Mouse (Mus musculus): ENCODE measurements around the gene Ifna11. TPM values are rescaled to one million over a fixed set of nuclear protein-coding genes. Genes with fewer than 3 reads are reported as not detected.

The Ifna11 gene
- polyA plus RNA-seq, 1 experiment: not detected

GRCm38 (mm10) chr4:88841438-88841911 is 21.7 kb downstream of the Ifna11 start, which contains the start of gene Ifna4:
Gene Ifna4 (plus strand): TSS chr4:88841861.
- no peak within 1 kb of the TSS for H3K4me3 ChIP-seq (replicated peaks; ENCODE audit: control insufficient read depth, low read depth, low read length)
- WGBS: 69% methylated on average over 2 of the region's 2 CpGs
- no peak within 1 kb of the TSS for H3K27ac ChIP-seq (ENCODE audit: control insufficient read depth, insufficient read depth, low read depth, low read length, poor library complexity)
- H3K4me1 ChIP-seq (ENCODE audit: control insufficient read depth, insufficient read depth, low read length): no peaks in the 10 kb centered on the region
- no peak for TF ChIP-seq CTCF (IDR thresholded peaks at IDR 0.05; ENCODE audit: control insufficient read depth, insufficient read depth, low read length)
- no peak for TF ChIP-seq POLR2A (IDR thresholded peaks at IDR 0.05; ENCODE audit: borderline replicate concordance, control insufficient read depth, low read depth, low read length)

- Histone ChIP-seq H3K27ac (ENCODE audit: control insufficient read depth, insufficient read depth, low read depth, low read length, poor library complexity) (no peak overlapping the region), H3K4me1 (ENCODE audit: control insufficient read depth, insufficient read depth, low read length) (no peaks in the 10 kb centered on the region), H3K4me3 (replicated peaks; ENCODE audit: control insufficient read depth, low read depth, low read length) (no peak overlapping the region)
- 30% methylated on average over 2 of the region's 2 CpGs for WGBS
- TF ChIP-seq CTCF (IDR thresholded peaks at IDR 0.05; ENCODE audit: control insufficient read depth, insufficient read depth, low read length) (no peak), POLR2A (IDR thresholded peaks at IDR 0.05; ENCODE audit: borderline replicate concordance, control insufficient read depth, low read depth, low read length) (no peak)
These were observed 25.6 kb downstream of the Ifna11 start for GRCm38 (mm10) chr4:88845334-88845733.

- 3% methylated on average over 1 of the region's 1 CpGs for WGBS
- H3K4me3 ChIP-seq (replicated peaks; ENCODE audit: control insufficient read depth, low read depth, low read length): no peak within 1 kb of the TSS
- H3K4me1 ChIP-seq (ENCODE audit: control insufficient read depth, insufficient read depth, low read length): no peaks in the 10 kb centered on the region
- no peak for TF ChIP-seq CTCF (IDR thresholded peaks at IDR 0.05; ENCODE audit: control insufficient read depth, insufficient read depth, low read length)
- TF ChIP-seq POLR2A (IDR thresholded peaks at IDR 0.05; ENCODE audit: borderline replicate concordance, control insufficient read depth, low read depth, low read length): no peak
- H3K27ac ChIP-seq (ENCODE audit: control insufficient read depth, insufficient read depth, low read depth, low read length, poor library complexity): no peak within 1 kb of the TSS
These were observed 29.9 kb downstream of the Ifna11 start, which contains the start of gene Ifna1 for GRCm38 (mm10) chr4:88849698-88850097. Gene Ifna1 (plus strand): TSS chr4:88850087.

GRCm38 (mm10) chr4:88851026-88851763 is 31.4 kb downstream of the Ifna11 start:
- 85% methylated on average over 4 of the region's 4 CpGs for WGBS
- H3K4me3 ChIP-seq (replicated peaks; ENCODE audit: control insufficient read depth, low read depth, low read length): no peak overlapping the region
- TF ChIP-seq POLR2A (IDR thresholded peaks at IDR 0.05; ENCODE audit: borderline replicate concordance, control insufficient read depth, low read depth, low read length) (no peak), CTCF (IDR thresholded peaks at IDR 0.05; ENCODE audit: control insufficient read depth, insufficient read depth, low read length) (no peak)
- H3K4me1 ChIP-seq (ENCODE audit: control insufficient read depth, insufficient read depth, low read length): no peaks in the 10 kb centered on the region
- no peak overlapping the region for H3K27ac ChIP-seq (ENCODE audit: control insufficient read depth, insufficient read depth, low read depth, low read length, poor library complexity)

- H3K4me3 ChIP-seq (replicated peaks; ENCODE audit: control insufficient read depth, low read depth, low read length): no peak overlapping the region
- TF ChIP-seq CTCF (IDR thresholded peaks at IDR 0.05; ENCODE audit: control insufficient read depth, insufficient read depth, low read length) (no peak), POLR2A (IDR thresholded peaks at IDR 0.05; ENCODE audit: borderline replicate concordance, control insufficient read depth, low read depth, low read length) (no peak)
- no peaks in the 10 kb centered on the region; the same call in 1 of the 2 replicates for H3K4me1 ChIP-seq (ENCODE audit: control insufficient read depth, insufficient read depth, low read length)
- no peak overlapping the region for H3K27ac ChIP-seq (ENCODE audit: control insufficient read depth, insufficient read depth, low read depth, low read length, poor library complexity)
These were observed 39.5 kb downstream of the Ifna11 start for GRCm38 (mm10) chr4:88859214-88859613.

GRCm38 (mm10) chr4:88863309-88863708 is 43.5 kb downstream of the Ifna11 start:
- no peak overlapping the region for H3K4me3 ChIP-seq (replicated peaks; ENCODE audit: control insufficient read depth, low read depth, low read length)
- no peak overlapping the region for H3K27ac ChIP-seq (ENCODE audit: control insufficient read depth, insufficient read depth, low read depth, low read length, poor library complexity)
- WGBS: 29% methylated on average over 7 of the region's 7 CpGs
- peaks cover 1% of the 10 kb centered on the region; the same call in 1 of the 2 replicates for H3K4me1 ChIP-seq (ENCODE audit: control insufficient read depth, insufficient read depth, low read length)
- TF ChIP-seq POLR2A (IDR thresholded peaks at IDR 0.05; ENCODE audit: borderline replicate concordance, control insufficient read depth, low read depth, low read length) (no peak), CTCF (IDR thresholded peaks at IDR 0.05; ENCODE audit: control insufficient read depth, insufficient read depth, low read length) (no peak)

- 2% methylated on average over 9 of the region's 9 CpGs for WGBS
- peak overlapping the region; percentile 22; the same call in 1 of the 2 replicates for H3K27ac ChIP-seq (ENCODE audit: control insufficient read depth, insufficient read depth, low read depth, low read length, poor library complexity)
These were observed 44.8 kb downstream of the Ifna11 start for GRCm38 (mm10) chr4:88864599-88864998.

GRCm38 (mm10) chr4:88865011-88865569 is 45.3 kb downstream of the Ifna11 start:
- 2% methylated on average over 6 of the region's 6 CpGs for WGBS
- TF ChIP-seq POLR2A (IDR thresholded peaks at IDR 0.05; ENCODE audit: borderline replicate concordance, control insufficient read depth, low read depth, low read length) (no peak), CTCF (IDR thresholded peaks at IDR 0.05; ENCODE audit: control insufficient read depth, insufficient read depth, low read length) (no peak)
- Histone ChIP-seq H3K4me3 (replicated peaks; ENCODE audit: control insufficient read depth, low read depth, low read length) (peak overlapping the region; percentile 3), H3K27ac (ENCODE audit: control insufficient read depth, insufficient read depth, low read depth, low read length, poor library complexity) (peak overlapping the region; percentile 76), H3K4me1 (ENCODE audit: control insufficient read depth, insufficient read depth, low read length) (peaks cover 1% of the 10 kb centered on the region; the same call in 1 of the 2 replicates)

More at GRCm38 (mm10) chr4:88864599-88864998, 44.8 kb downstream of the Ifna11 start:
- no peak for TF ChIP-seq POLR2A (IDR thresholded peaks at IDR 0.05; ENCODE audit: borderline replicate concordance, control insufficient read depth, low read depth, low read length)
- TF ChIP-seq CTCF (IDR thresholded peaks at IDR 0.05; ENCODE audit: control insufficient read depth, insufficient read depth, low read length): no peak
- Histone ChIP-seq H3K4me1 (ENCODE audit: control insufficient read depth, insufficient read depth, low read length) (peaks cover 1% of the 10 kb centered on the region; the same call in 1 of the 2 replicates), H3K4me3 (replicated peaks; ENCODE audit: control insufficient read depth, low read depth, low read length) (peak overlapping the region; percentile 42)
